Mouse (Mus musculus) neutrophil, adult 5-6 weeks (primary cell): ENCODE data around the gene Samhd1. TPM values are rescaled to one million over a fixed set of nuclear protein-coding genes. Genes with fewer than 3 reads are reported as not detected.

Experiments used
- ATAC-seq: fragments of 151-379, 151-347 bp; 2 replicates; pipeline ENCODE4 v1.8.0; 2017; ENCODE audit warnings: mild to moderate bottlenecking, moderate TSS enrichment; ENCODE audit not compliant: insufficient number of reproducible peaks, poor library complexity, low FRiP score, severe bottlenecking; ENCODE audit errors: extremely low read depth
- total RNA-seq: library from RNA; stranded (forward); fragments of 200-1000 nt; gene quantifications from 2 replicates; pipeline ENCODE4 v1.2.3, GENCODE M21; 2017

Samhd1 gene
- total RNA-seq, 1 experiment from 2014 or later = 1,994 TPM

GRCm38 (mm10) chr2:157077160-157077559 is 57.9 kb downstream of the Samhd1 start:
- ATAC-seq = no peak

DNA sequence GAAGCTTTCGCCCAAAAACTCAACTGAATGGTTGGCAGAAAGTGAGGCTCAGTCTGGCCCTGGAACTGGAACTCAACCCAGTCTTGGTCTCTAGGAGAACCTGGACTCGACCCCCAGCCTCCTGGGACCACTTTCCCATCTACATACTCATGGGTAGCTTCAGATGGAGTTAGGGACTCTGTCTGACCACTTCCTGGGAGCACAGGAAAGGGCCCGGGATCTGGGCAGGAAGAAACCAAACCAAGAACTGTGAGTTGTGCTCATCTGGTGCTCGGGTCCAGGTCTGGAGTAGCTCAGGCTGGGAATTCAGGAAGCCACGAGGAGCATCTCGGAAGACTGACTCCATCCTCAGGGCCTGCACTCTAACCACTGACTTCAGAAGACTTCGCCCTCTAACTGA is 58.5 kb downstream of the Samhd1 start:
- ATAC-seq = no peak

DNA sequence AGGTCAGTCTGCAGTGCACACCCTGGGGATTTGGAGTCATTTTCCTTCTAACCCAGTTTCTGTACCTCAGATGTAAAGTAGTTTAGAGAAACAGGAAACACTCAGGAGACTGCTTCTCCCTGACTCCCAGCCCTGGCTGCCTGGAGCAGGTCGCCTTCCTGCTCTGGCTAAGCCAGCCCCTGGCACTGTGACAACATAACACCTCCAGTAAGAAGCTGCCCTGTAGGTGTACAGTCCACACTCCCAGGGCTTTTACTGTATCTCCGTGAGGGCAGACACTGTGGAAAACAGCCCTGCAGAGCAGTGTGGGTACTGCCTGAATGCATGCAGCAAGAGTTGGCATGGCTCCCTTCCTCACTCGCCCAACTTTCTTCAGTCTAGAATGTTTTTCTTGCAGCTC is 59.4 kb downstream of the Samhd1 start:
- no peak for ATAC-seq

DNA sequence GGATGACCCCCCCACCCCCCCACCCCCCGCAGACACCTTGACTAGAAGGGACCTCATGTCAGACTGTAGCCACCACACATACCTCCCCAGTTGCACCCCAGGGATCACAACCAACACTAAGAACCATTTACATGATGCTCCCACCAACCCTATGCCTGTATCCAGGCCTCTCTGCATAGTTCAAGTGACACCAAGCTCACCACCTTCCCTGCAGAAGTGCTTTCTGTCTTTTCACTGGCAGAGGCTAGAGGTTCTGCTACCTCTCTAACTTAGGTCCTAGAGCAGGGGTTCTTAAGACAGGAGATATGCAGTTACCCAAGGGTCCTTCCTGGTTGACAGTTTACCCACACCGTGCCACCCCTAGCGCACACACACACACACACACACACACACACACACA is 59.8 kb downstream of the Samhd1 start:
- no peak for ATAC-seq

- ATAC-seq = no peak
Measured at GRCm38 (mm10) chr2:157074772-157075171, 60.3 kb downstream of the Samhd1 start.

DNA sequence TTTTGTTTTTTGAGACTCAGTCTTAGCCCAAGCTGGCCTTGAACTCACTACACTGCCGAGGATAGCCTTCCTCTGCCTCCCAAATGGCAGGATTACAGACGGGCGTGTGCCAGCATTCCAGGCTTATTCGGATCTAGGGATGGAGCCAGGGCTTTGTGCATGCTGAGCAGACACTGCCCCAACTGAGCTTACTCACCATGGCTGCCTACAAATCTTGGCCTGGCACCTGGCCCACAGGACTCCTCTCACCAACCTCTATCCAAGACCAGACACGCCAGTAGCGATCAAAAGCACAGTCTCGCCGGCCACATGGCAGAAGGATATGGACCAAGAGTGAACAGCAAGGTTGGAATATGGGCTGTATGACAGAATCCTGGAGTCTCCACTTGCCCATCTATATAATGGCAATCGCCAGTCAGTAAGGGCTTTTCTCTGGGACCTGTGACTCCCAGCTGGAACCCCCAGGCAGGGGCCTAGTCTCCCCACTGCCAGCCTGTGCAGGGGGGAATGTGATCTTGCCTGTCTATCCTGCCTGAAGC is 60.8 kb downstream of the Samhd1 start:
- ATAC-seq = no peak

DNA sequence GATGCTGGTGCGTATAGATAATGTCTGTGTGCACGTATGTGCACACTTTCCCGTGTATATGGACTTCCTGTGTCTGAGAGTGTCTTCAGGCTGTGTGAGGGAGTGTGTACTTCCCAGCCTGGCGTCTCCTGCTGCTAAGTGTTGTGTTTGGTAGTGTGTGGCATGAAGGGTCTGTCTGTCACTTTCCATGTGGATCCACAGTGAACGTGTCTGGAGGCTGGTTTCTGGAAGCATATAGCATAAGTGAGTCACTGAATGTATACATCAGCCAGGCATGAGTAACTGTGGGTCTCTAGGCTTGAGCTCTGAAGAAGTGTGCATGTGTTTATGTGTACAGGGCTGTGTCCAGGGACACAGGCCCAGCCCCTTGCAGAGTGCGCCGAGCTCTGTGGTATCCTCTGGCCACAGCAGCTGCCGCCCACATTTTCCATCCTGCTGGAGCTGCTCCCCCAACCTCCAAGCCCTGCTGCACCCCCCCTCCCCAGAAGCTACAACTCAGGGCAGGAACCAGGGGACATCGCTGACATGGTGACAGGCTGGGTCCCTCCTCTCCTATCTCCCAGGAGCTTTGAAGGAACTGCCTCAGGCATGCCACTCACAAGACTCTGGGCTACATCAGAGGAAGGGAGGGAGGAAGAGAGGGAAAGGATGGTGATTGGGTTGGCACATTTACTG is 61.5 kb downstream of the Samhd1 start:
- no peak for ATAC-seq

GRCm38 (mm10) chr2:157072316-157072990 is 62.6 kb downstream of the Samhd1 start:
- no peak for ATAC-seq

DNA sequence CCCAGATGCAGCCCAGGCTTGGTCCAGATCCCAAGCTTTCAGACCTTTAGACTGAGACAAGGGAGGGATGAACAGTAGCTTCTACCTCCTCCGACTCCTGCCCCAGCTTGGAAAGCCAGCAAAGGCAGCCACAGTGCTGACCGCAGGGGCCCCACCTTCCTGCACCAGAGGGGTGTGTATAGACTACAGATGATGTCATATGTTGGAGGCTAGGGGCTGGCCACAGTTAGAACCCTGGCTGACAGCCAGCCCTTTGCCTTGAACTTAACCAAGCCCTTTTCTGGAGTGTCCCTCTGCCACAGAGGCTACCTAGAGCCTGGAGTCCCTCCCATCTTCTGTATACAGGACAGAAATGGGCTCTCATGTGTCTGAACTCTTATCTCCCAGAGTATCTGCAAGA is 63.5 kb downstream of the Samhd1 start:
- no peak for ATAC-seq

DNA sequence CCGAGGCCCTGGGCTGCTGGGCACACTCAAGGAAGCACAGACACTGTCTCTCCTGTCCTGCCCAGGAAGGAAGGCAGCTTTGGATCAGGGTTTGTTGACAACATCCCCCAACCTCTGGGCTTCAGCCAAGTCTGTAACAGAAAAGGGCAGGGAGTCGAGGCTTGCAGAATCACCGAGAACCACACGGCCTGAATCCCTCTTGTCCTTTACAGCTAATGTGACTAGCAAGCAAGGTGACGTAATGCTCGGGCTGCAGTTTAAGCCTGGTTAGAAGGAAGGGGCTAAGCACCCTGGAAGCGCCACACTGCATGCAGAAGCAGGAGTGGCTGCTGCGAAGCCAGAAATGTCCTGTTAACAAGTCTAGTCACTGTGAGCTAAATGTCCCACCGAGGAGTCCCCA is 64.7 kb downstream of the Samhd1 start:
- no peak for ATAC-seq

DNA sequence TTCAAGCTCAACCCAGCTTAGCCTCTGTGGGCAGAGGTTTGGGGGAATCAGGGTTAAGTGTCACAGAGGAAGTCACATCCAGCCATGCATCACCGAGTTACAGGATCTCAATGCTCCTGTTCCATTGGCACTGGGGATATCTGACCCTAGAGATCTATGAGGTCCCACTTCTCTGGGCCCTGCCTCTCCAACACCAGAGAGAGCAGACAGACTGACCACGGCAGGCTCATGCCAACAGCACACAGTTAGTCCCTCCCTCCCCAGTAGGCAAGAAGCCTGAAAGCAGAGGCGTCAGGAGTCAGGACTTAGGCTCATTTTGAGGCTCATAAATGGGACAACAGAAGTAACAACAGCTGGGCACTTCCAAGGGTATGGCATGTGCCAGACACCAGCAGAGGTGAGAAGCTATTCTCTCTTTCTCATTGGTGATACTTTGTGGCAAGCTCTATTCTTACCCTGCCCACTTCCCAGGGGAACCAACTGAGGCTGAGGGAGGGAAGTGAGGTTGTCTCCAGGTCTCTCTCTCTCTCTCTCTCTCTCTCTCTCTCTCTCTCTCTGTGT is 65.2 kb downstream of the Samhd1 start:
- ATAC-seq = no peak

DNA sequence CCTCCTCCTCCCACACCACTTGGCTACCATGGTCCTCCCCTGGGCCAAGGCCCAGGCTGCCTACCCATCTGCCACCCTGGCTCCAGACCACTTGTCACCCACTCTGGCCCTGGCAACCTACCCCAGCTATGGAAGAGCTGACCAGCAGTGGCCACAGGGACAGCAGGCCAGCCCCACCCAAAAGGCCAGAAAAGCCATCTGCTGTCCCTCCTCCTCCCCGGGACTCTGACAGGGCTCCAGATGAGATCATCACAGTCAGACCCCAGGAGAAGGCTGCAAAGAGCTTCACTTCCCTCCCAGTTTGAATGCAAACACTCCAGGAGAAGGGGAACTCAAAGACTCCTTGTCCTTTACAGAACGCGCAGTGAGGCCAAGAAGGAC is 65.7 kb downstream of the Samhd1 start:
- no peak for ATAC-seq

DNA sequence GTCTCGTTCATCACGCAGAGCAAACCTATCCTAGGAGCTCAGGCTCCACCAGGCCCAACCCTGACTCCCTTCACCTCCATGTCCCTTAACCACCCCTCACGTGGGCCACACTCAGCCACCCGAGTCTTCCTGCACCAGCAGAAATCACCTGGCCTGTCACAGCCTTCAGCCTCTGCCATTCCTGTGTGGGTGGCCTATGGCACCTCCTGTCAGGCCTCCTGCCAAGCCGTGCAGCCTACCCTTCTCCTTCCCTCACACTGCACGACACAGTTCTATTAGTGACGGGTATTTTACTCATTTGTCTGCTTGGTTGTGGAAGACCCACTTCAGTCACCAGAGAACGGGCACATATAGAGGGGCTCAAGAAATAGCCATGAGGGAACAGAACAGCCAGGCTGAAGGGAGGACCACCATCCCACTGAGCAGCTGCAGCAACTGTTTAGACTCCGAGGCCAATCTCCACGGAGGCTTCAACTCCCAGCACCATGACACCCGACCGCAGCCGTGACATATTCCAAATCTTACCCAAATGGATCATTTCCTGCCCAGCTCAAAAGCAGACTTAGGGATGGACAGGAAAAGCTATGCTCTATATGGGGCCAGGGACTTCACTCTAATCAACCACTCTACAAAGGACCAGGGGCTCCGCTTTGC is 66.2 kb downstream of the Samhd1 start:
- no peak for ATAC-seq

DNA sequence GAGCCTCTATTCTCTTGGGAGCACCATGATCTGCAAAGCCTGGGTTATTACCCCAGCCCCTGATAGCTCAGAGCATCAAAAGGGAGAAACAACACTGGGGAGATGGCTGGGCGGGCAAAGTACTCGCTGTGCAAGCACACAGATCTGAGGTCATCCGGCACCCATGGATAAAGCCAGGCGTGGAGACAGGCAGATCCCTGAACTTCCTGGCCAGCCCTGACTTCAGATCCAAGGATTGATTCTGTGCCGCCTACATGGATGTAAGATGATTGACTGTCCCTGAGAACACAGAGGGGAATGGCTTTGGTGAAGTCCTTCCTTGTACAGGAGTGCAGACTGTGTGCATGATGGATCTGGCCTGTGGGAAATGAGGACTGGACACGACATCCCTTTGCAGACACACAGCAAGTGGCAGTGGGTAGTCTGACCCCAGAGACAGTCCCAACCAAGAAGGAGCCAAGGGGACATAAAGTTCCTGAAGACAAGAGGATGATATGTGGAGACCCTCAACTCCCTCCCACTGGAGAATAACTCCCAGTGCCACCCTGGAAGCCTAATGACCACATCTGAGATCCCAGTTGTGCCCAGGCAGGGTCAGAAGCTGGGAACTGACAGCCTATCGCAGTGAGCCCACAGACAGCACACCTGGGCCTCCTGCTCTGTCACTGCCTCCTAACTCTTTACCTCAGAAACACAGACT is 68.2 kb downstream of the Samhd1 start:
- no peak for ATAC-seq

GRCm38 (mm10) chr2:157065879-157066226 is 69.2 kb downstream of the Samhd1 start:
- ATAC-seq = no peak

DNA sequence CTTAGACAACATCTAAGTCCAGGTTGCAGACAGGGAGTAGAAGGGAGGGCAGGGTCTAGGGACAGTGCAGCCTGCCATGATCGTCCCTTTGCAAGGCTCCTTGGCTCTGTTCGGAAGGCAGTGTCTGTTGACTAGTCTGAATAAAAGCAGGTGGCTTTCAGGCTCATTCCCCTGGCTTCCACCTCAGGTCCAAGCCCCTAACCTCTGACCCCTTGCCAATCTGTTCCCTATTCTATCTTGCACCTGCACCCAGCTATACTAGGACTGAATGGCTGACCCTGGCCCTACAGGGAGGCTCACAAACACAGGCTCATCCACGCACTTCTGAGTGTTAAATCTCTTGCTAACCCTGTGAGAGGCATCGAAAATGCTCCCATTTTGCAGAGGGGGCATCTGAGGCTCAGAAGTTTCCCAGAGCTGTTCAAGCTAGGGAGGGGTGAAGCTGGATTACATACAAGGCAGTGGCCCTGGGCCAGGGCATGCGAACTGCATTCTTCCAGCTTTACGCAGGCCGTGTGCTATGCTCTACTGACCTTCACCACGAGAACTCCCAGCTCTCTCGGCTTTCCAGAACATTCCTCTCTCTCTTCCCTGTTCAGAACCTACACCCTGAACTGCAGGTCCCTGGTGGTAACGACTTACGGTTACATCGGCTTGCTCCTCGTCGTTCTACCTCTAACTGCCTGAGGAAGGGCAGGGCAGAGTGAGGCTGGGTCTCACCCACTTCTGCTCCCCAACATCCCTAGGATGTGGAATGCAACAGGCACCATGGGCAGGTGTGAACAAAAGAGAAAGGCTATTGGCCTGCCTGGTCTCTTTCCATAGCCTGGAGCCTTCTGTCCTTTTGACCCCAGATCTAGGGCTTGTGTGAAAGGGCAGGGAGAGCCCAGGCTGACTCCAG is 69.8 kb downstream of the Samhd1 start:
- no peak for ATAC-seq

DNA sequence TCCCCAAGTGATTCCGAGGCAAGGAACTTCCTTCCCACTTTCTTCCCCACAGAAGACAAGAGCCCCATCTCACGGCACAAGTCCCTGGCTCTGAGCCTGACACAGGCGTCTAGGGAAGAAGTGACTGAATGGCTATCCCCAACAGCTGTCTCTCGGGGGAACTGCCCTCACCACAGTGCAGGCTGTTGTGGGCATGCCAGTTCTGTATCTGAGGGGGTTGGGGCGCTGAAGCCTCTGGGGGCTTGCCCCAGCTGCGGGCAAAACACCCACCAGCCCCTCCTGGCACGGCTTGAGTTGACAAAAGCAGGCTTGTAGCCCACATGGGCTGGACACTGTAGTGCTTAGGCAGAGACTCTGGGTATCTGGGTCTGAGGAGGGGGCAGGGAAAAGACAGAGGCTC is 70.9 kb downstream of the Samhd1 start:
- no peak for ATAC-seq

DNA sequence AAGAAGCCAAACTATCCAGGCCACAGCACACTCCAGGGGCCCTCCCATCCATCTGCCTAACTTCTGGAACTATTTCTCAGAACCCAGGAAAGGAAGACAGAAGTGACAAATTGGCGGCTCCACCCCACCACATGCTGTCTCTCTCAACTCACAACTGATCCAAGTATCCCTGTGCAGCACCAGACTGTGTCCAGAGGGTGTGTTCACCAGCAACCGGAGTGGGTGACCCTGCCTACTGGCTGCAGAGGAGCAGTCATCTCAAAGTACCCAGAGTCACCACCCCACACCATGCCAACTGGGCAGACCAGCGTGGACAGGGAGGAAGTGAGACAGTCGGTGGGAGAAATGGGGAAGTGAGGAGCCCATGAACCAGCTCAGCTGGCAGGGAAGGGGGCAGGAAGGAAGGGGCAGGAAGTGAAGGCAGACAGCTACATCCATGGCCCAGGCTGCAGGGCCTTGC is 71.8 kb downstream of the Samhd1 start:
- ATAC-seq = peak; percentile 74
